Mouse (Mus musculus) heart, embryonic 12.5 days (tissue): ENCODE measurements around the gene Cyp4a12b. TPM values are rescaled to one million over a fixed set of nuclear protein-coding genes. Genes with fewer than 3 reads are reported as not detected.

ENCODE experiments used
- polyA plus RNA-seq: library from polyadenylated mRNA; unstranded; fragments of >200 nt; fragmentation: Nextera tagmentation; extraction: Ambion mirVana; gene quantifications from 2 replicates; pipeline ENCODE4 v1.2.1, GENCODE M21; 2016

Cyp4a12b gene
- polyA plus RNA-seq, 1 experiment from 2014 or later, result not detected

Other genes starting within 250 kb of the Cyp4a12b start
- gene Cyp4a29, start 169.5 kb upstream of the Cyp4a12b start, polyA plus RNA-seq, result not detected in 2 replicates
- gene Cyp4a12a, start 112.6 kb upstream of the Cyp4a12b start, polyA plus RNA-seq, result not detected in 2 replicates
- not detected in 2 replicates for gene Cyp4a30b, start 41.0 kb downstream of the Cyp4a12b start, polyA plus RNA-seq
- gene Cyp4a14, start 84.5 kb downstream of the Cyp4a12b start, polyA plus RNA-seq, result not detected in 2 replicates
- gene Cyp4a10, start 106.6 kb downstream of the Cyp4a12b start, polyA plus RNA-seq, result not detected in 2 replicates
- not detected in 2 replicates for gene Cyp4a31, start 152.0 kb downstream of the Cyp4a12b start, polyA plus RNA-seq
- gene Cyp4a32, start 189.3 kb downstream of the Cyp4a12b start, polyA plus RNA-seq, result not detected in 2 replicates
- gene Cyp4b1, start 236.1 kb downstream of the Cyp4a12b start, polyA plus RNA-seq, result 0.74 and 1.1 TPM in 2 replicates